Mouse (Mus musculus): ENCODE data around the gene Gimap1. TPM values are rescaled to one million over a fixed set of nuclear protein-coding genes. Genes with fewer than 3 reads are reported as not detected.

Gimap1 gene
- total and polyA plus RNA-seq, 3 experiments = 6.6 to 9.4 (median 8.9) TPM

- no peaks in the 10 kb centered on the region; the same call in 1 of the 2 replicates for H3K27me3 ChIP-seq (ENCODE audit: control insufficient read depth, insufficient read depth, low read length)
These were observed 7.4 kb downstream of the Gimap1 start, which contains the start of gene Gimap5 for GRCm38 (mm10) chr6:48745959-48746889. Gimap5 (plus strand) TSS chr6:48746197.

GRCm38 (mm10) chr6:48747091-48747966, 8.5 kb downstream of the Gimap1 start:
- H3K27me3 ChIP-seq (ENCODE audit: control insufficient read depth, insufficient read depth, low read length) = no peaks in the 10 kb centered on the region
- H3K4me3 ChIP-seq = peak overlapping the region; percentile 53
- peaks cover 2% of the 10 kb centered on the region; the same call in 1 of the 2 replicates for H3K79me2 ChIP-seq (replicated peaks; ENCODE audit: control insufficient read depth, insufficient read depth, low read length)
- H3K4me1 ChIP-seq (ENCODE audit: control insufficient read depth, insufficient read depth, low read length) = peaks cover 4% of the 10 kb centered on the region
- H3K9ac ChIP-seq (ENCODE audit: low read depth, low read length) = peak overlapping the region; percentile 69
- DNase-seq = peak; percentile 39 to 48
- TF ChIP-seq EP300 (IDR thresholded peaks at IDR 0.05; ENCODE audit: insufficient read depth, low read depth, low read length) (no peak), POLR2A (IDR thresholded peaks at IDR 0.05; ENCODE audit: insufficient read depth, low read depth, low read length) (peak; percentile 47; the same call in 1 of the 2 replicates), CTCF (IDR thresholded peaks at IDR 0.05) (no peak)
- peak overlapping the region; percentile 86 for H3K27ac ChIP-seq
- WGBS = 35% methylated on average over 7 of the region's 7 CpGs
- intact Hi-C loops (cut with DNase I) = loop anchor here (2.0 kb wide), 2 partner anchors 65 to 101 kb away; partner anchors contain the start of gene Gimap8
- H3K36me3 ChIP-seq (ENCODE audit: control insufficient read depth, insufficient read depth, low read length) = no peaks in the 10 kb centered on the region; the same call in 1 of the 2 replicates

More at GRCm38 (mm10) chr6:48745959-48746889, 7.4 kb downstream of the Gimap1 start, which contains the start of gene Gimap5:
- Histone ChIP-seq H3K4me1 (ENCODE audit: control insufficient read depth, insufficient read depth, low read length) (peaks cover 4% of the 10 kb centered on the region), H3K36me3 (ENCODE audit: control insufficient read depth, insufficient read depth, low read length) (peaks cover 4% of the 10 kb centered on the region; the same call in 1 of the 2 replicates), H3K4me3 (peak within 1 kb of the TSS; percentile 53), H3K9ac (ENCODE audit: low read depth, low read length) (peak within 1 kb of the TSS; percentile 72), H3K79me2 (replicated peaks; ENCODE audit: control insufficient read depth, insufficient read depth, low read length) (peaks cover 2% of the 10 kb centered on the region; the same call in 1 of the 2 replicates), H3K27ac (peak within 1 kb of the TSS; percentile 86)
- TF ChIP-seq EP300 (IDR thresholded peaks at IDR 0.05; ENCODE audit: insufficient read depth, low read depth, low read length) (no peak), POLR2A (IDR thresholded peaks at IDR 0.05; ENCODE audit: insufficient read depth, low read depth, low read length) (peak; percentile 61), CTCF (IDR thresholded peaks at IDR 0.05) (peak; percentile 81)
- intact Hi-C loops (cut with DNase I) = loop anchor here (1.0 to 2.0 kb wide), 4 partner anchors 26 to 99 kb away; partner anchors contain the start of gene Gimap8
- WGBS = 21% methylated on average over 16 of the region's 16 CpGs
- peak; percentile 69 to 79 for DNase-seq

GRCm38 (mm10) chr6:48763567-48764270, 24.9 kb downstream of the Gimap1 start:
- no peaks in the 10 kb centered on the region for H3K27me3 ChIP-seq (ENCODE audit: control insufficient read depth, insufficient read depth, low read length)
- no peaks in the 10 kb centered on the region for H3K36me3 ChIP-seq (ENCODE audit: control insufficient read depth, insufficient read depth, low read length)
- no peak overlapping the region for H3K27ac ChIP-seq
- 80% methylated on average over 7 of the region's 7 CpGs for WGBS
- H3K79me2 ChIP-seq (replicated peaks; ENCODE audit: control insufficient read depth, insufficient read depth, low read length) = no peaks in the 10 kb centered on the region
- H3K4me3 ChIP-seq = no peak overlapping the region
- TF ChIP-seq CTCF (IDR thresholded peaks at IDR 0.05) (no peak), EP300 (IDR thresholded peaks at IDR 0.05; ENCODE audit: insufficient read depth, low read depth, low read length) (no peak), POLR2A (IDR thresholded peaks at IDR 0.05; ENCODE audit: insufficient read depth, low read depth, low read length) (no peak)
- DNase-seq = no peak
- no peaks in the 10 kb centered on the region for H3K4me1 ChIP-seq (ENCODE audit: control insufficient read depth, insufficient read depth, low read length)
- intact Hi-C loops (cut with DNase I) = no loop called here
- no peak overlapping the region for H3K9ac ChIP-seq (ENCODE audit: low read depth, low read length)

GRCm38 (mm10) chr6:48764496-48764895, 25.6 kb downstream of the Gimap1 start:
- Histone ChIP-seq H3K27me3 (ENCODE audit: control insufficient read depth, insufficient read depth, low read length) (no peaks in the 10 kb centered on the region), H3K79me2 (replicated peaks; ENCODE audit: control insufficient read depth, insufficient read depth, low read length) (no peaks in the 10 kb centered on the region), H3K27ac (no peak overlapping the region), H3K4me1 (ENCODE audit: control insufficient read depth, insufficient read depth, low read length) (no peaks in the 10 kb centered on the region), H3K36me3 (ENCODE audit: control insufficient read depth, insufficient read depth, low read length) (no peaks in the 10 kb centered on the region), H3K9ac (ENCODE audit: low read depth, low read length) (no peak overlapping the region), H3K4me3 (no peak overlapping the region)
- no peak for TF ChIP-seq EP300 (IDR thresholded peaks at IDR 0.05; ENCODE audit: insufficient read depth, low read depth, low read length)
- TF ChIP-seq CTCF (IDR thresholded peaks at IDR 0.05) = no peak
- no peak for TF ChIP-seq POLR2A (IDR thresholded peaks at IDR 0.05; ENCODE audit: insufficient read depth, low read depth, low read length)
- intact Hi-C loops (cut with DNase I) = no loop called here
- 85% methylated on average over 10 of the region's 10 CpGs for WGBS
- DNase-seq = no peak

Data from heart, adult 2 months (tissue).